Mouse (Mus musculus): ENCODE measurements around the gene Cdr2.
"Not testable (repeated sequence)": the region's sequence is repeated elsewhere in the genome, so short reads cannot be mapped to it uniquely, and the experiment has no call there.

The Cdr2 gene

DNA sequence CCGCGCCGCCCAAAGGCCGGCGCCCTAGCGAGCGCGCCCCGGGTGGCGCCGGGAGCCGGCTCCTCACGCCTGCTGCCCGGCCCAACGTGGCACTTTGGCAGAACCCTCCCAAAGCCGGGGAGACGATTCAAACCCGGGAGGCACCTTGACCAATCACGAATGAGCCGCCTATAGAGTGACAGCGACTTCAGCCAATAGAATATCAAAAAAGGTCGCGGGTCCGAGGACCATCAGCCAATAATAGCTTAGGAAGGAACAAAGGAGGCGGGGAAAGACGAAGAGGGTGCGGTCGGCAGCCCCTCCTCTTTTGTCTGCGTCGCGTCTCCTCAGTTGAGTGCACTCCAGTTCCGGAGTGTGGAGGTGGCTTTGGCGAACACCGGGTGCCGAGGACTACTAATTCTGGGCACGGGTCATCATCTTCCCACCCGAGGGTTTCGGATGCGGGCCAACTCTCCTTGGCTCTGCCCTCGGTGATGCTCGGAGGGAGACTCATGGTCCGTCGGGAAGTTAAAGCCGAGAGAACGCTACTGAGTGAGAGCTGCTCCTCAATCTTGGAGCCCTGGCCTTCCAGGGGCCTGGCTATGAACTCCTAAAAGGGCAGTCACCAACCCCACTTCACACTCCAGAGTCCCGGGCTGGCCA lies at the start of gene Cdr2, which contains the start of gene Mfsd13b:
TSS of gene Cdr2 (minus strand) at position 113 of the 642 bp plus-strand sequence.
TSS of gene Mfsd13b (plus strand) at position 310 of the 642 bp plus-strand sequence.
- DNase-seq (ENCODE audit: low spot score in 2 of 2) = peak; percentile 88 to 93

- not testable (repeated sequence) for DNase-seq (ENCODE audit: low spot score in 2 of 2)
Measured at GRCm38 (mm10) chr7:121029947-121030346, 47.8 kb upstream of the Cdr2 start.

GRCm38 (mm10) chr7:121026300-121026699 lies 44.2 kb upstream of the Cdr2 start:
- no peak for DNase-seq (ENCODE audit: low spot score in 2 of 2)

DNA sequence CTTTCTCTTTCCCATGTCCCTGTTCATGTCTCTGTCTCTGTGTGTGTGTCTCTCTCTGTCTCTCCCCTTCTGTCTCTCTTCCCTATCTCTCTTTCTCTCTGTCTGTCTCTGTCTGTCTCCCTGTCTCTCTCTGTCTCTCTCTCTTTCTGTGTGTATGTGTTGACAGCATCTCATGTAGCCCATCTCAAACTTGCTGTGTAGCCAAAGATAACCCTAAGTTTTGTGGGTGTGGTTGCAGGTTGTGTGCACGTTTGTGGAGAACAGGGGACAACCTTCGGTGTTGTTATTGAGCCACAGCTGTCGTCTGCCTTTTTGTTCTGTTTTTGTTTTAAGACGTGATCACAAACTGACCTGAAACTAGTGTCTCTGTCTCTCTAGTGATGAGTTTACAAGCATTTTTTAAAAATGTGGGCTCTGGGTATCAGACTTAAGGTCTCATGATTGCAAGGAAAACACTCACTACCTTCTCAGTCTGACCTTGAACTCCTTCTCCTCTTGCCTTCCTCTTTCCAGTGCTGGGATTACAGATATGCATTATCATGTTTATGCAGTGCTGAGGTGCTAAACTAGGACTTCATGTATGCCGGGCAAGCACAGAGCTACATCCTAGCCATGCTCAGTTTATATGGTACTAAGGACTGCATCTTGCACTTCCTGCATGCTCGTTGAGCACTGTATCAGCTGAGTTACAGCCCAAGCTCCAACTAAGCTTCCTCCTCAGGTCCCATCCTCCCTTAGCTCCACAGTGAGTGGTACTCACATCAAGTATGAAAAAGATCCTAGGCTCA lies 43.3 kb upstream of the Cdr2 start:
- no peak for DNase-seq (ENCODE audit: low spot score in 2 of 2)

- DNase-seq (ENCODE audit: low spot score in 2 of 2) = no peak
Measured at GRCm38 (mm10) chr7:121020277-121020676, 38.2 kb upstream of the Cdr2 start.

DNA sequence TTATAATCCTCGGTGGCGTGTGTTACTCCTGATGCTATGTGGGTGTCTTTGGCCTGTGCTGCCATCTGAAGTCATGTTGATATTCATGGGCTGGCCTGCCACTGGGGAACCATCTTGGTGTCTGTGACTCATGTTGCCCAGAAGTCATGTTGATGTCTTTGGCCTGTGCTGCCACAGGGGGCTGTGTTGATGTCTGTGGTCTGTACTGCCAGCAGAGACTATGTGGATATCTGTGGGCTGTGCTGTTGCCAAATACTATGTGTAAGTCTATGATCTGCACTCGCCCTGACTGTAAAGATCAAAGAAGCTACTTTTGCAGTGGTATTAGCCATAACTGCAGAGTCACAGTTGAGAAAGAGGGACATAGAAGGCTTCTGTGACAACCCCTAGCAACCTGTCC lies 36.7 kb upstream of the Cdr2 start:
- DNase-seq (ENCODE audit: low spot score in 2 of 2) = no peak

DNA sequence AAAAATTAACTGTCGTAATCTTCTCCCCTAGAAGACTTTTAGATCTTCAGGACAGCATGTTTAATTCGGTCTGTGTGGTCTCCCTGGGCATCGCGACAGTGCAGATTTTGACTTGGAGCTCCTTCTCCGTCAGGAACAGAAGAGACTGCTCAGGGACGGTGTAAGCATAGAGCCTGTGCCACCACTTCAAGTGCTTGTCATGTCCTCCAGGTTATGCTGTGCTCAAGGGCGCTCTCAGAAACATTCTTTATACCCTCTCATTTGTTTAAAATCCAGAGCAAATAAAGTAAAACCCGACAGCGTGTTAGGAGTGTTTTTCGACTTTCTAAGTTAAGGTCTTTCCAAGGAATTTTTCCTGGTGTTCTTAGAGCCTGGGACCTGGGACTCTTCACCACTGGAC lies 32.4 kb upstream of the Cdr2 start:
- no peak for DNase-seq (ENCODE audit: low spot score in 2 of 2)

GRCm38 (mm10) chr7:121011794-121012689 lies 29.9 kb upstream of the Cdr2 start:
- no peak for DNase-seq (ENCODE audit: low spot score in 2 of 2)

DNA sequence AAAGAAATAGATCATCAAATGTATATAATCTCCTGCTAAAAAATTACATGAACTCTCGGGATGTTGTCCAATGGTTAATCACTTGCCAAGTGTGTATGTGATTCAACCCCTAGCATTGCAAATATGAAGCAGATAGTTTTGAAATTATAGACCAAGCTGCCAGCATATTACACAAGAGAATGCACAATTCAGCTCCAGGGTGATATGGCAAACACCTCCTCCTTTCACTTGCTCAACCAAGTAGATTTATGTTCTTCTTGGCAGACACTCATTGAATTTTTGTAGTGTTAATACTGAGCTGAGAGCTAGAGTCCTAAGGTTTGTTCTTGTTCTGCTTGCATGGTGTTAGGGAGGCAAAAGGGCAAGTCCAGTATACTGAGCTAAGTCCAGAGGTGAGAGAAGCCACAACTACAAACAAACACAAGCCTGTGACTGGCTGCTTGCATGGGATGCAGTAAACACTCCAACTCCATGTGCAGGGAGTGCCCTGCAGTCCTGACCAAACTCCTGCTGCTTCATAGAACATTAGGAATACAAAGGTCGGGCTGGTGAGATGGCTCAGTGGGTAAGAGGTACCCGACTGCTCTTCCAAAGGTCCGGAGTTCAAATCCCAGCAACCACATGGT lies 21.8 kb upstream of the Cdr2 start:
- DNase-seq (ENCODE audit: low spot score in 2 of 2) = no peak

DNA sequence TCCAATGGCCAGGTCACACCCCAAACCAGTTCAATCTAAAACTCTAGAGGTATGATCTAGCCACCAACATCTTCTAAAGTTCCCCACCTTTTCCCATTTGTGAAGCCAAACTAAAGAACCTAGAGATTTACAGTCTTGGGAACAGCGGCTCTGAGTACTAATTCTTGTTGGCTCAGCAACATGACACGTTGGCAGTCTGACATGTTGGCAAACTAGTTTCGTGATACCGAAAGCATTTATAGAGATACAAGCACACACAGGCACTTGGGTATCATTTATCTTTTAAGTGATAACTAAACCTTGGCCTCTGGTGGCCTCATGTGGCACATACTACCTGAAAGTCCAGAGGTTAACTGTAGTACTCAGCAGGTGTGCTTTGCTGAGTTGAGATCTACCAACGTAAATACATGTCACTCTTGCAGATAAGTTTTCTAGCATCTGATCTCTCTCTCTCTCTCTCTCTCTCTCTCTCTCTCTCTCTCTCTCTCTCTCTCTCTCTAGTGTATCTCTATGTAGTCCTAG lies 20.4 kb upstream of the Cdr2 start:
- DNase-seq (ENCODE audit: low spot score in 2 of 2) = no peak

- no peak for DNase-seq (ENCODE audit: low spot score in 2 of 2)
Measured at GRCm38 (mm10) chr7:121001879-121002278, 19.8 kb upstream of the Cdr2 start.

- no peak for DNase-seq (ENCODE audit: low spot score in 2 of 2)
Measured at GRCm38 (mm10) chr7:121000065-121000822, 18.1 kb upstream of the Cdr2 start.

- DNase-seq (ENCODE audit: low spot score in 2 of 2) = no peak
Measured at GRCm38 (mm10) chr7:120999021-120999530, 17.0 kb upstream of the Cdr2 start.

- DNase-seq (ENCODE audit: low spot score in 2 of 2) = no peak
Measured at GRCm38 (mm10) chr7:120991191-120991590, 9.1 kb upstream of the Cdr2 start.

DNA sequence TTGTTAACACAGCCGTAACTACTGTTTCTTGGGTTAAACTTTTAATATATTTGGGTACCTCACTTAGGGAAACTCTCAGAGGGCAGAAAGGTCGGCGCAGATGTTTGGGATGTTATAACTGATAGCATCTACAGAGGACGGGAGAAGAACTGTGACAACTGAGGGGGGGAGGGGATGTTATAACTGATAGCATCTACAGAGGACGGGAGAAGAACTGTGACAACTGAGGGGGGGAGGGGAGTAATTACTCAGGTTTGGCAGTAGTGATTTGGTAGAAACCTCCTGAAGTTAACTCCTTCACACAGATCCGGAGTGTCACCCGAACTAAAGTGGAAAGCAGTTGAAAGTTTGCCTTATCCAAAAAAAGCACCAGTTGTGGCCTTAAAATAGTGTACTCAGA lies 856 bp upstream of the Cdr2 start:
- no peak for DNase-seq (ENCODE audit: low spot score in 2 of 2)

DNA sequence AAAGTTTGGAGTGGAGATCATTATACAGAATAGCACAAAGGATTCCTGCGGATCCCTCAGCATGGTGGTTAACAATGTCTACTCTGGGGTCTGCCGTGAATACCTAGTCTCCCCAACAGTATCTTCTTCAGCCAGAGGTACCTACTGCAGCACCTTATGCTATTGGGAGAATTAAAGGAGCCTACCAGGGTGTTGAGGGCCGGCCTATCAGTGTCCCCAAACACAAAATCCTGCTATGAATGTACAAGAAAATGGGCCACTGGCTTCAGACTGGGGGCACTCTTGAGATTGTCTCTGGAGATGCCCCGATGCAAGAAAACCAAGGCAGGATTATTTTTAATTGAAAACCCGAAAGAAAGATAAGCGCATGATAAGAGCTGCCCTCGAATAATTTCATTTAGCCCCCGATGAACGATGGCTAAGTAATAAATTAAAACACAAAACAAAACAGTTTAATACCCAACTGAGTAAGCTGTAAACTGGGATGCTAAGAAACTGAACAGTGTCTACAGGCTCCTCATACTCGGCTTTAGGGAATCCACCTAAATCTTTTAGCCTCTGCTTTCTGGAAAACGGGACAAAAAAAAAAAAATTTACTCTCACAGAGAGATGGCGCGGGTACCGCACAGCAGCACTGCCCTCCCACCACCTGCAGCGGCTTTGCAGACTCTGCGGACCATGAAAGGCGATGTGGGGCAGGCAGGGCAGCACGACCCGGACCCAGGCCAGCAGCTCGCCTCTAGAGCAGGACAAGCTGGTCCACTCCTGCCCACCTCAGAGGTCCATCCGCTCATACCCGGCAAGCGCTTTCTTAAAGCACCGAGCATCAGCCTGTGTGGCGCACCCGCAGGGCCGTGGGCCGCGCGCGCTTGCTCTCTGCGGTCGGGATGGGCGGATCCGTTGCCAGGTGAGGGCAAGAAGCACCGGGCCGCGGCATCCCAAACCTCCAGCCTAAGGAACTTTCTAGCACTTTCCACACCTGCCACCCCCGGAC lies 884 bp downstream of the Cdr2 start:
- DNase-seq (ENCODE audit: low spot score in 2 of 2) = peak; percentile 51 to 58

- peak in 1 of 2 experiments; percentile 28 for DNase-seq (ENCODE audit: low spot score in 2 of 2)
Measured at GRCm38 (mm10) chr7:120980041-120980440, 2.1 kb downstream of the Cdr2 start.

GRCm38 (mm10) chr7:120977063-120977462 lies 5.0 kb downstream of the Cdr2 start:
- no peak for DNase-seq (ENCODE audit: low spot score in 2 of 2)

GRCm38 (mm10) chr7:120974001-120974400 lies 8.1 kb downstream of the Cdr2 start:
- DNase-seq (ENCODE audit: low spot score in 2 of 2) = no peak
